Mouse (Mus musculus) A20 (cell line): ENCODE data around the gene Rasal2.
"Not testable (repeated sequence)": the region's sequence is repeated elsewhere in the genome, so short reads cannot be mapped to it uniquely, and the experiment has no call there.

Source experiments
- DNase-seq: peaks from one replicate; pipeline ENCODE4 v3.0.0-alpha.2; 2011; ENCODE audit warnings: low read depth, low spot score

Rasal2 gene

DNA sequence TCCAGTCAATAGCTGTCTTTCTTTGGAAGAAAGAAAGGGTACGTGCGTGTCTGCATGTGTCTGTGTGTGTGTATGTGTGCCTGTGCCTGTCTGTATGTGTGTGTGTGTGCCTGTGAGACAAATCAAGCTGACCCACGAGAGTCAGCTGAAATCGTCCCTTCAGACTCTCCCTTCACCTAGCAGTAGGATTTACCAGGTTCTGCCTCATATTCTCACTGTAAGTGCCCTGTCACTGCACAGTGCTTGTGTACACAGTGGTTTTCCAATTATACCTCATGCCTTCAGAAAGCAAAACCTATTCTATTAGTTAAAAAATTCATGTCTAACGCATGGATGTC, 168.0 kb downstream of the Rasal2 start:
- DNase-seq = no peak

DNA sequence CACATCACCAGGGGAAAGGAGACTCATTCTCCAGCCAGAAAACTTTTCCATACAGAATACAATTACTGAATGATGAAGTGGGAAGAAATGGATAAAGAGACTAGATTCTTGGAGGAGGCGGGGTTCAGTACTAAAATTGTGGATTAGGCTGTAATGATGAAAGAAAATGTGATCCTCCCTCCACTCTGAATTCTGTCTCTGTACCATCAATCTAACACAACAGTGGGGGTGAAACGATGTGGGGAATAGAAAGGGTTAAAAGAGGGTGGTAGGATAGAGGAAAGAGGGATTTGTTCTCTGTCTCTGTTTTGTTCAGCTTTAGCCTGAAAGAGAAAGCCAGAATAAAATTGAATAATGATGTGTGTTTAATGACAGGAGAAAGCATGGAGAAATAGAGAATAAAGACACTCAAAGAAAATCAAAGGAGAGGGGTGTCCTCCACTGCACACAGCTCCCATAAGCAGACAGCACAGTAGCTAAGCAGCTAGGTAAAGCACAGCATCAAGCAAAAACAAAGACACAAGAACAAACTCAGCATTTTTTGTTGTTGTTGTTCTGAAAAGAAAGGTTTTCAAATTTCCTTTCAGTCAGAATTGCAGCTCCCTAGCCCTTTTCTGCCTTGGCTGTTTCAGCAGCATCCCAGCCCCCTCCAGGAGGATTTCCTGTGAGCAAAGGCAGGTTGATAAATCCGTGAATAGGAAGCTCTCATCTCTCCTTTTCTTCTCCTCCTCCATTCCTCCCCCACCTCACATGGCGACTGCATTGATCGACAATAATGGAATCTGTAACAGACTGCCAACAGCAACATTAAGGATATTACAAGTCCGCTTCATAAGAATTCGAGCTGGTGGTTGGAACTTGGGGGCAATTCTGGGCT, 168.6 kb downstream of the Rasal2 start:
- DNase-seq = no peak

DNA sequence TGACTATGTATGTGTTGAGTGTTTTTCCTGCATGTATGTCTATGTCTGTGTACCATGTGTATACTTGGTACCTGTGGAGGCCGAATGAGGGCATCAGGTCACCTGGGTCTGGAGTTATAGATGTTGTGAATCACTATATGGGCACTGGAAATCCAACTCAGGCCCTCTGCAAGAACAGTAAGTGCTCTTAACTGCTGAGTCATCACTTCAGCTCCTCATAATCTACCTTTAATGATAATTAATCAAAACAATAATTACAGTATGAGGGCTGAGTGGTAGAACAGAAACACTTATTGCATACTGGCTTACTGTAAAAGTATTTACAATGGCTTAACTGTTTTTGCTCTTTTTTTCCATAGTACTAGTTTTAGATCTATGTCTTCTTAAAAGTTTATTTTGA, 172.7 kb downstream of the Rasal2 start:
- no peak for DNase-seq

DNA sequence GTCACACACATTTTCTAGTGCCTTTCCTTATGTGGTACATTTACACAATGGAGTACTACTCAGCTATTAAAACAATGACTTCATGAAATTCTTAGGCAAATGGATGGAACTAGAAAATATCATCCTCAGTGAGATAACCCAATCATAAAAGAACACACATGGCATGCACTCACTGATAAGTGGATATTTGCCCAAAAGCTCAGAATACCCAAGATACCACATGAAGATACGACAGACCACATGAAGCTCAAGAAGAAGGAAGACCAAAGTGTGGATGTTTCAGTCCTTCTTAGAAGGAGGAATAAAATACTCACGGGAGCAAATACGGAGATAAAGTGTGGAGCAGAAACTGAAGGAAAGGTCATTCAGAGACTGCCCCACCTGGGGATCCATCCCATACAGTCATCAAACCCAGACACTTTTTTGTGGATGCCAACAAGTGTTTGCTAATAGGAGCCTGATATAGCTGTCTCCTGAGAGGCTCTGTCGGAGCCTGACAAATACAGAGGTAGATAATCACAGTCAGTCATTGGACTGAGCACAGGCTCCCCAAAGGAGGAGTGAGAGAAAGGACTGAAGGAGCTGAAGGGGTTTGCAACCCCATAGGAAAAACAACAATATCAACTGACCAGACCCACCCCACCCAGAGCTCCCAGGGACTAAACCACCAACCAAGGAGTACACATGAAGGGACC, 175.6 kb downstream of the Rasal2 start:
- DNase-seq = not testable (repeated sequence)

DNA sequence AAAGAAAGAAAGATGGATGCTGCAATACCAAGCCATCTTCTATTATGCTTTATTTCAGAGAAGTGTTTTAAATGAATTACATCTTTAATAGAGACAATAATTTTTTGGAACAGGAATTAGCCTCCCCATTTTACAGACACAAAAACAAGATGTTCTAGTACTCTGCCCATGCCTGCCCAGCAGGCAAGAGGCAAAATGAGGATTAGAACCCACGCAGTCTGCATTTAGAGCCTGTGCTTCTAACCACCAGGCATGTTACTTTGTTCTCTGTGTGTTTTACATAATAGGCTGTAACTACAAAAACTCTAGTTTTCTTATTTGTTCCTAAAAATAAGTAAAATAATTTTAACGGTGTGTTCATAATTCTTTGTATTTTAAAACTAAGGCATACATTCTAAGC, 178.9 kb downstream of the Rasal2 start:
- DNase-seq = no peak

DNA sequence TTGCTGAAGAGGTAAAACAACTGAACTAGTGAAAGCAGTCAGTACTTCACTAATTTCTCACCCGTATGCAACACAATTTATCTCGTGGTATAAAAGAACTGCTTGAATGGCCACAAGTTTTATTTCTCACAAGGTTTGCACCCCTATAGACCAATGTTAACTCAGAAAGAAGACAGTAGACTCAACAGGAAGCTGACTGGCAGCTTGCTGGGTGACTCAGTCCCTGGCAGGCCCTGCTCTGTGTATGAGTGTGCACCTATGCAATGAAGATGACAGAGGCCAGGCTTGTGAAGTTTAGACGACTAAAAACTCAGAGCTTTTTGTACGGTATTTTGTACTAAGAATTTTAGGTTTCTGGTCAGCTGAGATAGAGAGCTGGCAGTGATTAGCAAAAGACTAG, 180.0 kb downstream of the Rasal2 start:
- DNase-seq = peak; percentile 10

DNA sequence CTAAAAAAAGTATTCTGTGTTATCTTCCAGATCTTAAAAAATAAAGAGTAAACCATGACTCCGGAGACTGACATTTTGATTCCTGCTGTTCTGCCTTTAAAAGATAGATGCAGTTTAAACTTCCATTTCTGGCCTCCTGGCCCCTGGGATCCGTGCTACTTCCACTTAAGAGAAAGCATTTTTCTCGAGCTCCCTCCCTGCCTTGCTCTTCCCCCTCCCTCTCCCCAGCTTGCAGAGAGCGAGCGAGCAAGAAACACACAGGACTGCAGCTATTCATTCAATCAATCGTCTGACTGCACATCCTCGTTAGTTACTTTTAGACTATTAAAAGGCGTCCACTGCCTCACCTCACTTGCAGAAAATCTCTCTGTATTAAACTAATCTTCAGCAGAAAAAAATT, 181.4 kb downstream of the Rasal2 start:
- no peak for DNase-seq

DNA sequence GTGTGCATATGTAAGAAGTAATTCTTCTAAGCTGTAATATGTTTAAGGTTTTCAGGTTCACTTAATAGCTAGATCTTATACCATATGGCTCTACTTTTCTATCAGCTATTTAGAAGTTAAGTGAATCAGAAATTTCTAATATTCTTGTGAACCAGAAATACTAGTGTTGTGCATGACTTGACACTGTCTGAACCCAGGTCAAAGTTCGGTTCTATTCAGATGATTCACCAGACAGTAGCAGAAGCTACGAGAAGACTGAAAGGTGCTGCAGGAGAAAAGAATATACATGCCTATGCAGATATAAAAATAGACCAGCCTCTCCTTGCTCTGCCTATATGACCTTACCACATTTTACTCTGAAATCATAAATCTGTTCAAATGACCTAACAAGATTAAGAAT, 182.0 kb downstream of the Rasal2 start:
- DNase-seq = no peak

DNA sequence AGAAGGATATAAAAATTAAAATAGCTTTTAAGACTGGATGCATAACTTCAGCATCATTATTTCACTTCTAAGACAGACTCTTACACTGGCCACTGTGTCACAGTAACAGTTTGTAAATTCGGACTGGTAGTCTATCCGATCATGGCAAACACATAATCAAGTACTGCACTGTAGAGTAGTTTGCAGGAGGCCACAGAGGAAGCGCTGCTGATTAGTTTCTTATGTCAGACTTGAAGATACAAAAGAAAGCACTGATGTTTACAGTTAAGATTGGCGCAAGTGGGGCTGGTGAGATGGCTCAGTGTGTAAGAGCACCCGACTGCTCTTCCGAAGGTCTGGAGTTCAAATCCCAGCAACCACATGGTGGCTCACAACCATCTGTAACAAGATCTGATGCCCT, 187.4 kb downstream of the Rasal2 start:
- DNase-seq = no peak

DNA sequence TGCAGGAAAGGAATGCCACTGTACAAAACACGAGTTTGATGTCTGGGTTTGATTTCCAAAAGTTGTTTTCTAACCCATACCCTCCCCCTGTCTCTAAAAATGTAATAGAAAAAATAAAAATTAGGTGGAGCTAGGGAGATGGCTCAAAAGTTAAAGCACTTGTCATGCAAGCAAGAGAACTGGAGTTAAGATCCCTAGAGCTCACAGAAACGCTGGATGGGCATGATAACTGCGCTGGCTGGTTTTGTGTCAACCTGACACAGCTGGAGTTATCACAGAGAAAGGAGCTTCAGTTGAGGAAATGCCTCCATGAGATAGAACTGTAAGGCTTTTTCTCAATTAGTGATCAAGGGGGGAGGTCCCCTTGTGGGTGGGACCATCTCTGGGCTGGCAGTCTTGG, 191.5 kb downstream of the Rasal2 start:
- no peak for DNase-seq

DNA sequence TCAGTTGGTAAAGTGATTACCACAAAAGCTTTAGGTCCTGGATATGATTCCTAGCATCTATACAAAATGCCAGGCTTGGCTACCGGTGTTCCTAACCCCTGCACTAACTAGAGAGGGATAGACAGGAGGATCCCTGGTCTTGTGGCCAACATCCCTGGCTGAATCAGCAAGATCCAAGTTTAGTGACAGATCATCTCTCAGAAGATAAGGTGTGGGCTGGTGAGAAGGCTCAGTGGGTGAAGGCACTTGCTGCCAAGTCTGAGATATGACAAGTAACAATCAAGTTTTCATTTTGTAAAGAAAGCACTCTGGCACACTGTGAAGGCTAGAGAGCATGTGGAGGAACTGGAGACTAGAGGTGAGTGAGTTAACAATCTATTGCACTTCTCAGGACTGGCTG, 191.9 kb downstream of the Rasal2 start:
- DNase-seq = no peak

DNA sequence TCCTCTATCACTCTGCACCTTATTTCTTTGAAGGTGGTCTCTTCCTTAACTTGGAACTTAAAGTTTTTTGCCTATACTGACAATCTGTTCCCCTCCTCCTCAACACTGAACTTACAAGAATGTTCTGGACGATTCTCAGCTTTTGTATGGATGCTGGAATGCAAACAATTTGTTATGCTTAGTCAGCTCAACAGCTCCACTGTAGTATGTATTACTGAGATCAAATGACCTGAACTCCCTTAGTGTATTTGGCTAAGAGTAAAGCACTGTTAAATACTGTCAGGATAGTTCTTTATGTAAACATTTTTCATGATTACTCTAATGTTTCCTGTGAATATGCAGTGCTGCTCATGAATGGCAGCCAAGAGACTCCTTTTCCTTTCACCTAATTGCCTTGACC, 203.6 kb downstream of the Rasal2 start:
- no peak for DNase-seq

DNA sequence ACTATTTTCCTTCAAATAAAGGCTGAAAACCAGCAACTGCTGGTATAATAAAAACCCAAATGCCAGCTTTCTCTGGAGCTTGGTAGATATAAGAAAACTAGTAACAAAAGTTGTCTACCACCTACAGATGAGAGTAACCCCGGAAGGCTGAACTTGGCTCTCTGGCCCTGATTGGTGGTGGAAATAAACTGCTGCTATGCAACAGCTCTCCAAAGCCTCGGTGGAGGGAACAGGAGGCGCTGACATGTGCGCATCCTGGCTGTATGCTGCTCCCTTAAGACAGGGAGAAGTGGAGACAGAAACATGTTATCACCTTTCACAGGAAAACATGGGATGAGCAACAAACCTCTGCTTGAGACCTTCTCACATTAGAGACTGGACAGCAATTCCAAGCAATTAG, 206.7 kb downstream of the Rasal2 start:
- no peak for DNase-seq

DNA sequence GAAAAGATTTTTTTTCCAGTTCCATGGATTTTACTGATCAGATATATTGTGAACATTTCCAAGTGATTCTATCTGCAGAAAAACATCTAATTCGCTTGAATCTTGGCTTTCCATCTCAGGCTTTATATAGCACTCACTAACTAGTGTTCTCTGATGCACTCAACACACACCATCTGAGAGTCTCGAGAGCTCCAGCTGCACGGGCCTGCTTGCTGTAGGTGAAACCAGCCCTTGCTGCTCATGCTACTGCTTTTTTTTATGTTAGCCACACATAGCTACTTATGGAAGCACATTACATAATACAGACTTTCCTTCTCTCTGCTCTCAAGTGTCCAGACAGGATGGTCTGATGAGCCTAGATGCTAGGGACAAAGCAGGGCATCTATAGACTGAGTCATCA, 229.4 kb downstream of the Rasal2 start:
- no peak for DNase-seq

DNA sequence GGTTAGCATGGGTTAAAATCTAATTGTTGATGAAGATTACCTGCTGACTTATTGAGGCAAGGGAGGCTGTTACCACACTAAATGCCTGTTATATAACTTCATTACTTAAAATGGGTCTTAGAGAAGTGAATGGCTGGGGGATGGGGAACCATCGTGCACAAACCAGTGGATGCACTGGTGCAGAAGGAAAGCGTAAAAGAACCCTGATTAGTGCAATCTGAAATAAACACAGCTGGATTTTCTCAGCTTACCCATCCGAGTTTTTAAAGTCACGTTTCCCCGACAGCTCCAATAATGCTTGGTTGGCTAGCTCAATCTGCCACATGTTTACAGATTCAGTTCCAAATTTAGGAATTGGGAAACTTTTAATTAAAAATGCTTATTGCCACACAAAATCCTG, 230.0 kb downstream of the Rasal2 start:
- no peak for DNase-seq

DNA sequence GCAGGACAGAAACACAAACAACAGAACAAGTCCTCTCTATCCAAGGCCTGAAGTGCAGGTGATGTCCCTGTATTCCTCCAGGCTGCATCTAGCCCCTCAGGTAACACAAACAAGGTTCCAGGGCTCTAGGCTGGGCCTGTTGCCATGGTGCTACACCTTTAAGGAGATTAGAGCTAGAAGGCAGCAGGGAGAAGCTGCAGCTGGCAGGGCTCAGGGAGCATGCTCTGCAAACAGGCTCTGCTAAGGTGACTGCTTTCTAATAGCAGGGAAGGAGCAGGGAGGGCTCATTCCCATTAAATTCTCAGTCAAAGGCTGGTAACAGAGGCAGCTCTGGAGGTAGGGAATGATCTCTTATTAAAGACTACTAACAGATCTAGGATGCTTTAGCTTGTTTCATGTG, 231.3 kb downstream of the Rasal2 start:
- DNase-seq = no peak

DNA sequence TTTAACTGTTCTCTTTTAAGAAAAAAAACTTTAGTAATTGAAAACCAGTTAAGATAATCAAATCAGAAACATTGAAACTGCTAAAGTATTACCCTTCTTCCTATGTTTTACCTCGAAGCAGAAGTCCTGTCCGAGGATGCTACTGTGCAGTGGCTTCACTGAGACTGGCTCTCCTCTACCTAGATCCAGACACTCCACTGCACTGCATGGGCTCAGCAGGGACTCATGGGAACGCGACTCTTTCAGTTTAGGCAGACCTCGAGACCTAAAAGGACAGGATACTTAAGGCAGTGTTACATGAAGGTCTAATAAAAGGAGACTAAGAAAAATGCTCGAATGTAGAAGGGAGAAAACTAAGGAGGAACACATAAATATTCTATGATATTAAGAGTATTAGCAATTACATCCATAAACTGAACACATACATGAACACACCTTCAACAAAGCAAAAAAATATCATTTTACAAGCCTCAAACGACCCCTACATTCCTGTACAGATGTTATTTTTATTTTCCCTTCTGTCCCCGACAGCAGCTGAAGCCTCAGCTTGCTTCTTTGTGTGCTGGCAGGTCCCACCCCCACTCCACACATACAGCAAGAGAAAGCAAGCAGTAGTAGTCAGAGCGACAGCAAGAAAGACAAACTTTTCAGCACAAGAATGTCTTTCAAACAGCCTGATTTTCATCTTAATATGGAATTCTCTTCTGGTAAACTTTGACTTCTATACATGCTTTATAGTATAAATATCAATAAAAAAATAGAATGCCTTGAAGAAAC, 233.2 kb downstream of the Rasal2 start:
- no peak for DNase-seq

DNA sequence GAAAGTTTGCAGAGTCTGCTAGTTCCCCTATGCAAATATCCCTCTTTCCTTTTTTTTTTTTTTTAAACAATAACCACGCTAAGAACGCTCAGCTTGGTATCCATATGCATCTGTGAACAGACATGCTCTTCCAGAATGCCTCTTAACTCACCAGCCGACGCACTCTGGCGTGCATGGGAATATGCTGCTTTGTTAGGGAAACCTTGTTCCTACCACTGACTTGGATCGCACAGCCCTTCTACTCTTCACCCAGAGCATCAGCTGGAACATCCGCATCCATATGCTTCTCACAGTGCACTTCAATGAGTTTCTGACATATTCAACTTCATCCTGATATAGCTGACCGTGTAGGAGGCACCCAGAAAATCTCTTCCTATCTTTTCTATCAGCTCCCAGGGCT, 243.1 kb downstream of the Rasal2 start:
- DNase-seq = no peak

DNA sequence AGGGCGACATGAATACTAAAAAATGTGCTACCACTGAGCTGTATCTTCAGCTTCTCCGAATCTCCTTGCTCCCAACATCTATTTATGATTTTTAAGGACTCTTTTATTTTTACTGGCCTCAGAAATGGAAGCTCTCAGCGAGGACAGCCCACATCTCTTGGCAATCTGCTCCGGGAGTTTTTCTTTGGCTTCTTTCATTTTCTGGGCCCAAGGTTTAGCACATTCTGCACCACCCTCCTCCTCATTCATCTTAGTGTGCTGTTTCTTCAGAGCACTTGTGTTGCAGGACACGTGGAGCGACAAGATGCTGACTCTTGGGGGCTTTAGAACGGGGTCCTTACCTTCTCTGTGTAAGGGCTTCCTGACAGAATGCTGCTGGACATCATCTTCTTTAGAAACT, 243.5 kb downstream of the Rasal2 start:
- no peak for DNase-seq

DNA sequence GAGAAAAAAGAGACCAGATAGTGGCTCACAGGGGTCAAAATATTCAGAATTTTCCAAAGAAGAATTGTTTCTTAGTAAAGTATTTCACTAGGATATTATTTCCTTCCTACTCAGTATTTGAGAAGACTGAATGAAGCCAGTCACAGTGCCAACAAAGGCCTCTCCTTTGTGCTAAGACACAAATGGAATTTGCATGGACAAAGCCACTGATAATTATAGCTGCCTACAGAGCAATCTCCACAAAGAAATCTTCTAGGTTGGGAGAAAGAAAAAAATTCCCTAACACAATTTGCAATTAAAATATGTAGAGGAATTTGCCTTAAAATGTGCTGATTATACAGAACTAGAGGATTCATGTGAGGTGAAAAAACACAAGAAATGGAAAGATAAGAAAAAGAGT, 258.6 kb downstream of the Rasal2 start:
- no peak for DNase-seq

DNA sequence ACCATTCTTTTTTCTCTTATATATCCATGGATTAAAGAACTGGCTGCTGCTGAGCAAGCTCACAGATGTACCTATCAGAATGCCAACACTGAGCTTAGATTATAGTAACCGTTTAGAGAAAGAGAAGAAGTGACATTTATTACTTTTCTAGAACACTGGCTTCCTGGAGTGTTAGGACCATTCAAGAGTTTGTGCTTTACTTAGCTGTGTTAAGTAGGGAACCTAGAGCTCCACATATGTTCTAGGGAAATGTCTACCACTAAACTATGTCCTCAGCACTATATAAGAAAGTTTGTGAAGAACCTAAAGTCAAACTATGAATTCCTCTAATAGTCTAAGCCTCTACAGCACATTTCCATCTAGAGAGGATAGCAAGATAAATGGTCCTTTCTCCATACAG, 262.3 kb downstream of the Rasal2 start:
- DNase-seq = no peak

DNA sequence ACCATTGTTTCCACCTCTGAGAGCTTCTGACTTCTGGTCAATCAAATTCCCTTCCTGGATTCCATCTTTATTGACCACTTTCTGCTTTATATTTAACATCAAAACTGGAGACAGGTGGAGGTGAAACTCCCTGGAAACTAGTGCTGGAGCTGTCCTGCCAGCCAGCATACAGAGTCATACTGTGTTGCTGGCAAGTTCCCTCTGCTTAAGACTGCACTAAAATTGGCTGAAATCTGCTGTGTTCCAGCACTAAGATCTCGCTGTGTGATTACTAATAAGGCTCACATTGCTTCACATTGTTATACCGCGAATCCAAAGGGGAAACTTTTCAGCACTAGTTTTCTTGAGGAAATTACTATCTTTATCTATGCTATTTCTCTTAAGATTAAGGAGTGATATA, 267.8 kb downstream of the Rasal2 start:
- no peak for DNase-seq
